Comparison of ENCODE assay signal across 8 mouse cellular contexts in genomic region chr11:94998041-94998531, GRCm38 (mm10). TPM values are rescaled to one million over a fixed set of nuclear protein-coding genes. Genes with fewer than 3 reads are reported as not detected.
DNase-seq lines count a peak whose midpoint lies in the region; ATAC-seq and TF ChIP-seq lines count a peak whose summit lies in the region.

No protein-coding gene starts in this region.

- no peak overlapping the region; the same call in 1 of the 2 replicates for H3K27ac ChIP-seq in heart, embryonic 13.5 days (replicated peaks)
- H3K27ac ChIP-seq in limb, embryonic 12.5 days = no peak overlapping the region; the same call in 1 of the 2 replicates

- no peak for ATAC-seq in heart, embryonic 13.5 days (ENCODE audit: extremely low read depth, insufficient number of reproducible peaks, low FRiP score, low TSS enrichment)
- no peak for ATAC-seq in limb, embryonic 12.5 days (ENCODE audit: insufficient number of reproducible peaks, insufficient read depth, low FRiP score, low TSS enrichment, low read depth)

- H3K4me2 ChIP-seq in heart, embryonic 13.5 days = peak overlapping the region; percentile 100
- no peak overlapping the region for H3K4me2 ChIP-seq in limb, embryonic 12.5 days

- no peaks in the 10 kb centered on the region for H3K27me3 ChIP-seq in heart, embryonic 13.5 days (replicated peaks)
- H3K27me3 ChIP-seq in limb, embryonic 12.5 days = no peaks in the 10 kb centered on the region

- peaks cover 82% of the 10 kb centered on the region for H3K36me3 ChIP-seq in heart, embryonic 13.5 days
- peaks cover 85% of the 10 kb centered on the region for H3K36me3 ChIP-seq in limb, embryonic 12.5 days

- DNase-seq in layer of hippocampus, adult 11-12 months (ENCODE audit: low spot score) = peak; percentile 76
- no peak for DNase-seq in layer of hippocampus, adult 9-10 months (ENCODE audit: low spot score)
- DNase-seq in brain, embryonic 14.5 days (ENCODE audit: low read depth) = peak; percentile 67
- DNase-seq in right cerebral cortex, postnatal 4 days = peak; percentile 55
- DNase-seq in ovary, adult 18-20 months (ENCODE audit: low spot score) = no peak
- DNase-seq in kidney, postnatal 10 days = no peak

- H3K9ac ChIP-seq in heart, embryonic 13.5 days = peak overlapping the region; percentile 47; the same call in 1 of the 2 replicates
- no peak overlapping the region for H3K9ac ChIP-seq in limb, embryonic 12.5 days (replicated peaks)

- peaks cover 70% of the 10 kb centered on the region for H3K4me1 ChIP-seq in heart, embryonic 13.5 days
- peaks cover 41% of the 10 kb centered on the region for H3K4me1 ChIP-seq in limb, embryonic 12.5 days (replicated peaks)

- TF ChIP-seq POLR2A in brain, embryonic 14.5 days (IDR thresholded peaks at IDR 0.05; ENCODE audit: borderline replicate concordance, extremely low read depth, insufficient read depth, insufficient read length, poor library complexity, severe bottlenecking) = no peak

- 67% methylated on average over 16 of the region's 16 CpGs for WGBS in heart, embryonic 13.5 days
- WGBS in limb, embryonic 12.5 days = 88% methylated on average over 16 of the region's 16 CpGs

- TF ChIP-seq CTCF in brain, embryonic 14.5 days (IDR thresholded peaks at IDR 0.05; ENCODE audit: borderline replicate concordance, extremely low read depth, insufficient read depth, insufficient read length) = no peak

- H3K9me3 ChIP-seq in heart, embryonic 13.5 days = no peaks in the 10 kb centered on the region
- H3K9me3 ChIP-seq in limb, embryonic 12.5 days = no peaks in the 10 kb centered on the region

- peak overlapping the region; percentile 31 for H3K4me3 ChIP-seq in heart, embryonic 13.5 days
- H3K4me3 ChIP-seq in limb, embryonic 12.5 days (replicated peaks) = peak overlapping the region; percentile 12; the same call in 1 of the 2 replicates

RNA-seq across cellular contexts. Expression of gene Ppp1r9b, which starts 7.3 kb away (rescaled TPM):
- 37.9 and 81.2 TPM in 2 replicates for polyA plus RNA-seq in brain, embryonic 14.5 days (2012; rRNA removed)
- 6.5 and 6.8 TPM in 2 replicates for polyA plus RNA-seq in heart, embryonic 13.5 days (2015; fragmentation: Nextera tagmentation; extraction: Ambion mirVana)
- polyA plus RNA-seq in limb, embryonic 12.5 days (2016; fragmentation: Nextera tagmentation; extraction: Ambion mirVana) = 12.0 and 12.6 TPM in 2 replicates

RNA-seq across cellular contexts. Expression of gene Samd14, which starts 11.6 kb away (rescaled TPM):
- 141 and 186 TPM in 2 replicates for polyA plus RNA-seq in brain, embryonic 14.5 days (2012; rRNA removed)
- 11.6 and 11.7 TPM in 2 replicates for polyA plus RNA-seq in heart, embryonic 13.5 days (2015; fragmentation: Nextera tagmentation; extraction: Ambion mirVana)
- 34.6 and 37.7 TPM in 2 replicates for polyA plus RNA-seq in limb, embryonic 12.5 days (2016; fragmentation: Nextera tagmentation; extraction: Ambion mirVana)

RNA-seq across cellular contexts. Expression of gene Sgca, which starts 22.0 kb away (rescaled TPM):
- 0.25 and 0.73 TPM in 2 replicates for polyA plus RNA-seq in brain, embryonic 14.5 days (2012; rRNA removed)
- polyA plus RNA-seq in heart, embryonic 13.5 days (2015; fragmentation: Nextera tagmentation; extraction: Ambion mirVana) = 27.0 and 29.2 TPM in 2 replicates
- polyA plus RNA-seq in limb, embryonic 12.5 days (2016; fragmentation: Nextera tagmentation; extraction: Ambion mirVana) = 2.8 and 3.0 TPM in 2 replicates

RNA-seq across cellular contexts. Expression of gene Hils1, which starts 30.7 kb away (rescaled TPM):
- 0.09 TPM in 1 of 2 replicates, not detected in the other for polyA plus RNA-seq in brain, embryonic 14.5 days (2012; rRNA removed)
- 0.23 TPM in 1 of 2 replicates, not detected in the other for polyA plus RNA-seq in heart, embryonic 13.5 days (2015; fragmentation: Nextera tagmentation; extraction: Ambion mirVana)
- not detected in 2 replicates for polyA plus RNA-seq in limb, embryonic 12.5 days (2016; fragmentation: Nextera tagmentation; extraction: Ambion mirVana)

RNA-seq across cellular contexts. Expression of gene Pdk2, which starts 43.1 kb away (rescaled TPM):
- 17.9 and 26.1 TPM in 2 replicates for polyA plus RNA-seq in brain, embryonic 14.5 days (2012; rRNA removed)
- polyA plus RNA-seq in heart, embryonic 13.5 days (2015; fragmentation: Nextera tagmentation; extraction: Ambion mirVana) = 77.9 and 81.1 TPM in 2 replicates
- 21.9 and 22.4 TPM in 2 replicates for polyA plus RNA-seq in limb, embryonic 12.5 days (2016; fragmentation: Nextera tagmentation; extraction: Ambion mirVana)

Comparison
In these comparisons a context has a peak if more than half of its experiments do, and no peak if none do; other contexts are left out.
1. DNase-seq: peak in layer of hippocampus, adult 11-12 months (single experiment), brain, embryonic 14.5 days (single experiment) and right cerebral cortex, postnatal 4 days (single experiment); none in layer of hippocampus, adult 9-10 months (single experiment), ovary, adult 18-20 months (single experiment) and kidney, postnatal 10 days (single experiment).